ENCODE assay signal across 19 mouse cellular contexts in genomic region chr9:96949551-96949950, GRCm38 (mm10). TPM values are rescaled to one million over a fixed set of nuclear protein-coding genes. Genes with fewer than 3 reads are reported as not detected.
A peak's percentile ranks its signal among the peaks of the same experiment; 100 is the strongest.
DNase-seq lines count a peak whose midpoint lies in the region; ATAC-seq and TF ChIP-seq lines count a peak whose summit lies in the region.
"Had no signal": no experiment of that assay in that cellular context is flagged by ENCODE, and none has a peak within 500 bp of the region (broad histone marks: within the 10 kb centered on the region; RNA-seq: fewer than 3 reads in every experiment).

No protein-coding gene starts in this region.

- no peak for TF ChIP-seq CTCF in lung, embryonic 14.5 days (IDR thresholded peaks at IDR 0.05; ENCODE audit: low read depth)

- peaks cover 76% of the 10 kb centered on the region for H3K4me1 ChIP-seq in heart, embryonic 12.5 days (replicated peaks)
- H3K4me1 ChIP-seq in lung, embryonic 14.5 days (ENCODE audit: insufficient read depth), result peaks cover 12% of the 10 kb centered on the region; the same call in 1 of the 2 replicates
- H3K4me1 ChIP-seq in stomach, embryonic 16.5 days (ENCODE audit: control insufficient read depth, insufficient read depth, low read length), result peaks cover 8% of the 10 kb centered on the region; the same call in 1 of the 2 replicates

- 0 out of 2 replicates have a peak overlapping the region, but pooled peaks have one; percentile 19 for H3K4me2 ChIP-seq in heart, embryonic 12.5 days
- no peak overlapping the region for H3K4me2 ChIP-seq in lung, embryonic 14.5 days
- no peak overlapping the region for H3K4me2 ChIP-seq in stomach, embryonic 16.5 days (ENCODE audit: low read depth, low read length)
- H3K4me2 ChIP-seq: embryonic facial prominence, embryonic 13.5 days; liver, embryonic 11.5 days had no signal

- 60% methylated on average over 9 of the region's 9 CpGs for WGBS in heart, embryonic 12.5 days
- WGBS in lung, embryonic 14.5 days, result 71% methylated on average over 9 of the region's 9 CpGs
- WGBS in stomach, embryonic 16.5 days, result 73% methylated on average over 9 of the region's 9 CpGs

- H3K36me3 ChIP-seq in heart, embryonic 12.5 days, result 0 out of 2 replicates have a peak, but pooled peaks cover under 1% of the 10 kb centered on the region
- H3K36me3 ChIP-seq in lung, embryonic 14.5 days (ENCODE audit: insufficient read depth), result no peaks in the 10 kb centered on the region
- H3K36me3 ChIP-seq in stomach, embryonic 16.5 days (ENCODE audit: control insufficient read depth, insufficient read depth, low read length), result no peaks in the 10 kb centered on the region
- H3K36me3 ChIP-seq: embryonic facial prominence, embryonic 13.5 days had no signal

- no peaks in the 10 kb centered on the region for H3K9me3 ChIP-seq in heart, embryonic 12.5 days (replicated peaks)
- no peaks in the 10 kb centered on the region for H3K9me3 ChIP-seq in lung, embryonic 14.5 days (ENCODE audit: low read depth, low read length)
- no peaks in the 10 kb centered on the region for H3K9me3 ChIP-seq in stomach, embryonic 16.5 days (replicated peaks; ENCODE audit: control insufficient read depth, low read length)
- H3K9me3 ChIP-seq: embryonic facial prominence, embryonic 13.5 days had no signal

- DNase-seq in heart, adult 18-20 months, result no peak
- DNase-seq in lung, embryonic 14.5 days, result peak; percentile 8
- DNase-seq in lung, postnatal 14 days, result no peak
- peak; percentile 21 for DNase-seq in thymus, postnatal 14 days
- DNase-seq in thymus, postnatal 25 days, result no peak
- no peak for DNase-seq in left cerebral cortex, postnatal 14 days (ENCODE audit: low spot score in 2 of 2)
- DNase-seq: cerebellum, adult 9-10 months; gastrocnemius, postnatal 36 days; kidney, adult 18-20 months; kidney, postnatal 10 days; left cerebral cortex, postnatal 4 days; lung, adult 2 months had no signal

- H3K4me3 ChIP-seq in heart, embryonic 12.5 days, result no peak overlapping the region
- no peak overlapping the region for H3K4me3 ChIP-seq in lung, embryonic 14.5 days (ENCODE audit: low read depth, low read length)
- no peak overlapping the region for H3K4me3 ChIP-seq in stomach, embryonic 16.5 days (replicated peaks; ENCODE audit: low read length)
- H3K4me3 ChIP-seq: embryonic facial prominence, embryonic 13.5 days; layer of hippocampus, adult 2 months had no signal

- peak overlapping the region; percentile 49; the same call in 1 of the 2 replicates for H3K9ac ChIP-seq in heart, embryonic 12.5 days
- no peak overlapping the region for H3K9ac ChIP-seq in lung, embryonic 14.5 days
- no peak overlapping the region for H3K9ac ChIP-seq in stomach, embryonic 16.5 days (ENCODE audit: low read length)
- H3K9ac ChIP-seq: embryonic facial prominence, embryonic 13.5 days had no signal

- peak overlapping the region; percentile 90 for H3K27ac ChIP-seq in heart, embryonic 12.5 days (ENCODE audit: poor library complexity, severe bottlenecking)
- no peak overlapping the region for H3K27ac ChIP-seq in lung, embryonic 14.5 days (ENCODE audit: low read depth)
- H3K27ac ChIP-seq in stomach, embryonic 16.5 days (ENCODE audit: low read length), result peak overlapping the region; percentile 20; the same call in 1 of the 2 replicates
- H3K27ac ChIP-seq: embryonic facial prominence, embryonic 13.5 days; layer of hippocampus, adult 2 months; macrophage had no signal

- no peak for ATAC-seq in heart, embryonic 12.5 days (ENCODE audit: insufficient number of reproducible peaks, low FRiP score)
- peak; percentile 21; the same call in 1 of the 2 replicates for ATAC-seq in lung, embryonic 14.5 days (ENCODE audit: insufficient read depth)
- no peak for ATAC-seq in stomach, embryonic 16.5 days (ENCODE audit: insufficient read depth, low FRiP score)
- ATAC-seq: Patski had no signal

- intact Hi-C loops in left cerebral cortex, postnatal 14 days (cut with DNase I), result no loop called here

- H3K27me3 ChIP-seq in heart, embryonic 12.5 days (replicated peaks), result 0 out of 2 replicates have a peak, but pooled peaks cover 1% of the 10 kb centered on the region
- H3K27me3 ChIP-seq in lung, embryonic 14.5 days (ENCODE audit: insufficient read depth, low read length), result no peaks in the 10 kb centered on the region
- no peaks in the 10 kb centered on the region for H3K27me3 ChIP-seq in stomach, embryonic 16.5 days (ENCODE audit: control insufficient read depth, insufficient read depth, low read length)
- H3K27me3 ChIP-seq: embryonic facial prominence, embryonic 13.5 days; Patski had no signal

RNA-seq across cellular contexts. Expression of gene Pxylp1, which starts 57.1 kb away (rescaled TPM):
- polyA plus RNA-seq in heart, embryonic 12.5 days (2016; fragmentation: Nextera tagmentation; extraction: Ambion mirVana), result 36.9 and 37.3 TPM in 2 replicates
- 10 to 100 TPM; 11.7 to 15.8 TPM for total RNA-seq in heart, adult 18-20 months (2021)
- polyA plus RNA-seq in lung, embryonic 14.5 days (2014; fragmentation: Nextera tagmentation; extraction: Ambion mirVana), result 17.2 and 17.4 TPM in 2 replicates
- polyA plus RNA-seq in stomach, embryonic 16.5 days (2015; fragmentation: Nextera tagmentation; extraction: Ambion mirVana), result 28.9 and 33.1 TPM in 2 replicates
- total RNA-seq in left cerebral cortex, postnatal 14 days (2021), result 10 to 100 TPM; 13.4 to 17.8 TPM

Comparison
In these comparisons a context has a peak if more than half of its experiments do, and no peak if none do; other contexts are left out.
1. DNase-seq: peak in lung, embryonic 14.5 days (single experiment) and thymus, postnatal 14 days (single experiment); none in heart, adult 18-20 months (0 of 2), lung, postnatal 14 days (single experiment), thymus, postnatal 25 days (single experiment) and left cerebral cortex, postnatal 14 days (0 of 2).